Mouse (Mus musculus) frontal cortex, adult 2 months (tissue): ENCODE measurements around the gene Hist1h2bb. TPM values are rescaled to one million over a fixed set of nuclear protein-coding genes. Genes with fewer than 3 reads are reported as not detected.
A peak's percentile ranks its signal among the peaks of the same experiment; 100 is the strongest.
"Not testable (repeated sequence)": the region's sequence is repeated elsewhere in the genome, so short reads cannot be mapped to it uniquely, and the experiment has no call there.

Experiments used
- DNase-seq, 2 experiments: peaks; one replicate each; pipeline ENCODE4 v3.0.0; 2022; ENCODE audit warnings: low spot score in 1 of 2; ENCODE audit errors: extremely low spot score in 1 of 2
- polyA plus RNA-seq: library from polyadenylated mRNA; depleted of rRNA; stranded (reverse); fragments of >200 nt; gene quantifications from 2 replicates; pipeline ENCODE4 v1.2.3, GENCODE M21; 2012; rRNA removed

The Hist1h2bb gene
- polyA plus RNA-seq, 1 experiment: 1.3 TPM

DNA sequence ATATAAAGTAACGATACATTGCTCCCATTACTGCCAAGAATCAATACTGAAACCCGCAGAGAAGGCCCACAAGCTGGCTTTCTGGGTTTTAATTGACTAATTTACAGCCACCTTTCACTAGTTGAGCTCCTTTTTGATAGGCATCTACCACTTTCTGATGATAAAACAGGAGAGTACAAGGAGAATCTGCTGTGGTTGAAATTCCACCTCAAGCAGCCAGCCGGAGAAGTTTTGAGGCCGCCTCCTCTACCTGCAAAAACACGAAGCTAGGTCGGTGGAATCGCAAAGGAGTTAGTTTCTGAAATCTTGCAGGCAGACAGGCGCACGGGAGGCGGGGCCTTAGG is 16.7 kb downstream of the Hist1h2bb start:
- DNase-seq: no peak

- peak; percentile 79 to 89 for DNase-seq
These were observed 17.2 kb downstream of the Hist1h2bb start, which contains the start of gene Hist1h1a for GRCm38 (mm10) chr13:23763586-23764323. Hist1h1a (plus strand) TSS chr13:23763666.

GRCm38 (mm10) chr13:23764324-23765171 is 18.0 kb downstream of the Hist1h2bb start:
- no peak for DNase-seq

DNA sequence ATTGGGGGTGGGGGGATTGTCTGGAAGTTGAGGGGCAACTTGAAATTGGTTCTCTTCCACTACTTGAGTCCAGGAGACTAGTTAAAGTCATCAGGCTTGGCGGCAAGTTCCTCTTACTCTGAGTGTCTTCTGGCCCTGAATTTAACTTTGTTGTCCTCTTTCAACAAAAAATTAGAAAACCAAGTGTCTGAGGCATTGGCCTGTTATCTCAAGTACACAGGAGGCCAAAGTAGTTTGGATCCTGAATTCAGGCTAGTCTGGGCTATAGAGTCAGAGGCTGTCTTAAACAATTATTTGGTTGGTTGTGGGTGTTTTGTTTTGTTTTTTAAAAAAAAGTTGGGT is 18.6 kb downstream of the Hist1h2bb start:
- no peak for DNase-seq

DNA sequence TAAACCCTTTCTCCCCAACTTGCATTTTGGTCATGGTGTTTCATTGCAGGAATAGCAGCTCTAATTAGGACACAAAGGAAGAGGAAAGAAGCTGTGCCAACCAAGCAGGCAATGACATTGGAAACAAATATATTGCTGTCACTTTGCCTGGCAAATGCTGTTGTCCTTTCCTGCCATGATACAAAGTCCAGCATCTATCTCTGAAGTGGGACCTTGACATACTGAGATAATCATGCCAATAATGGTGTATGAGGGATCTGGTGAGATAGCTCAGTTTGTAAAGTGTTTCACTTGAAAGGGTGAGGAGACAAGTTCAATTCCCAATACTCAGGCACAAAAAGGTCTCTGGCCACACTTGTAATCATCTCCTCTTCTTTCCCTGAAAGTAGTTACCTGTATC is 20.2 kb downstream of the Hist1h2bb start:
- no peak for DNase-seq

DNA sequence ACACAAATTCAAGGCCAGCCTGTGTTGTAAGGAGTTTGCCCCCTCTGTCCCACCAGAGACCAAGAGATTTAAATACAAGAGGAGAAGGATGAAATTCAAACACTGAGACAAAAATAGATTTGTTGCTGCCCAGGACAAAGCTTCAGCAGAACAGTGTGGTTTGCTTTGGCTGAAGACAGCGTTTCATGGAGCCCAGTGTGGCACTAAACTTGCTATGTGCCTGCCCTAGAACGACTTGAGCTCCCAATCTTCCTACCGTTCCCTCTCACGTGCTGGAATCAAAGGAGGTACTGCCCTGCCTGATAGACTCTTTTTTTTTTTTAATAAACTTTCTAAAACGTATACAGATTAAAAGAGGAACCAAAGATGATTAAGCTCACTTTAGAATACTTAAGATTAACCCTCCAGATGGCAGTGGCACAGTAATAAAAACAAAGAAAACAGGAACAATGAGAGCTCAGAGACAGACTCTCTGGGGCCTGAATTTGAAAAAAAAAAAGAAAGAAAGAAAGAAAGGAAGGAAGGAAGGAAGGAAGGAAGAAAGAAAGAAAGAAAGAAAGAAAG is 22.4 kb downstream of the Hist1h2bb start:
- DNase-seq: no peak

DNA sequence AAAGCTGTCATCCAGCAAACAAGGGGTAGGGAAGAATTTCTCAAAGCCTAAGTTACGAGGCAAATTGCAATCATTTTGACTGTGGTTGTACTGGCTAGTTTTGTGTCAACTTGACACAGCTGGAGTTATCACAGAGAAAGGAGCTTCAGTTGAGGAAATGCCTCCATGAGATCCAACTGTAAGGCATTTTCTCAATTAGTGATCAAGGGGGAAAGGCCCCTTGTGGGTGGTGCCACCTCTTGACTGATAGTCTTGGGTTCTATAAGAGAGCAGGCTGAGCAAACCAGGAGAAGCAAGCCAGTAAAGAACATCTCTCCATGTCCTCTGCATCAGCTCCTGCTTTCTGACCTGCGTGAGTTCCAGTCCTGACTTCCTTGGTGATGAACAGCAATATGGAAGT is 23.1 kb downstream of the Hist1h2bb start, which contains the start of gene Trim38:
TSS of gene Trim38 (plus strand) at position 301 of the 400 bp plus-strand sequence.
- DNase-seq: not testable (repeated sequence)

GRCm38 (mm10) chr13:23772561-23773313 is 26.2 kb downstream of the Hist1h2bb start:
- DNase-seq: peak; percentile 44 to 62

- DNase-seq: no peak
These were observed 31.8 kb downstream of the Hist1h2bb start for GRCm38 (mm10) chr13:23778339-23778738.

DNA sequence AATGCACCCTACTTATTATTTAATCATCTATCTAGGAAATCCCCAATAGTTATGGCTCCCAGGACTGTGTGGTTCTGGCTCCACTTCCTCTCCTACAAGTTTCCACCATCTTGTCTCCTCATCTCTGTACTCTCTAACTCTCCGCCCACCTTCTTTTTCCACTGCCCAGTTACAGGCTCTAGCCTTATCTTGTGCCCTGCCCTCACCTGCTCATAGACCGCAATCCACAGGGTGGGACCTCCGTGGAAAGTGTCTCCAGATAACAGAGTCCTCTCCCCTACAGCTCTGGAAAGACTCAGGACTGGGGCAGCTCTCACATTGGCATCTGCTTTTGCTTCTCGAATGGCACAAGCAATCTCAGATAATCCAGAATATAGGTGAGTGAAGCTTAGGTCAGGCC is 32.5 kb downstream of the Hist1h2bb start:
- DNase-seq: no peak

GRCm38 (mm10) chr13:23792520-23792919 is 46.0 kb downstream of the Hist1h2bb start:
- DNase-seq: peak; percentile 4 to 79

Other genes with a start within 250 kb of the Hist1h2bb start
- gene Hist1h4h, start 215.7 kb upstream of the Hist1h2bb start, polyA plus RNA-seq: 26.6 and 33.5 TPM in 2 replicates
- gene Hist1h2af, start 212.8 kb upstream of the Hist1h2bb start, polyA plus RNA-seq: 3.9 and 9.2 TPM in 2 replicates
- 0.46 and 0.82 TPM in 2 replicates for gene Hist1h3g, start 211.3 kb upstream of the Hist1h2bb start, polyA plus RNA-seq
- gene Hist1h2bh, start 203.3 kb upstream of the Hist1h2bb start, polyA plus RNA-seq: 0.15 and 0.44 TPM in 2 replicates
- gene Hist1h3f, start 202.7 kb upstream of the Hist1h2bb start, polyA plus RNA-seq: 0.22 and 0.59 TPM in 2 replicates
- 2.8 and 3.7 TPM in 2 replicates for gene Hist1h4f, start 195.1 kb upstream of the Hist1h2bb start, polyA plus RNA-seq
- 0.14 and 0.19 TPM in 2 replicates for gene Hist1h1d, start 193.5 kb upstream of the Hist1h2bb start, polyA plus RNA-seq
- gene Hist1h3e, start 184.4 kb upstream of the Hist1h2bb start, polyA plus RNA-seq: 2.2 and 3.3 TPM in 2 replicates
- gene Hist1h2ae, start 175.5 kb upstream of the Hist1h2bb start, polyA plus RNA-seq: 0.56 and 1.7 TPM in 2 replicates
- 9.7 and 10.4 TPM in 2 replicates for gene Hist1h2bg, start 175.3 kb upstream of the Hist1h2bb start, polyA plus RNA-seq
- gene Hist1h2bf, start 172.5 kb upstream of the Hist1h2bb start, polyA plus RNA-seq: 0.80 and 1.6 TPM in 2 replicates
- gene Hist1h2ad, start 172.4 kb upstream of the Hist1h2bb start, polyA plus RNA-seq: 1.6 and 1.9 TPM in 2 replicates
- gene Hist1h3d, start 171.0 kb upstream of the Hist1h2bb start, polyA plus RNA-seq: 2.8 and 3.4 TPM in 2 replicates
- gene Hist1h4d, start 165.1 kb upstream of the Hist1h2bb start, polyA plus RNA-seq: 3.4 and 4.3 TPM in 2 replicates
- 4.3 and 4.7 TPM in 2 replicates for gene Hist1h2be, start 125.6 kb upstream of the Hist1h2bb start, polyA plus RNA-seq
- gene Hist1h1e, start 124.2 kb upstream of the Hist1h2bb start, polyA plus RNA-seq: 2.8 and 3.3 TPM in 2 replicates
- 1.7 and 2.1 TPM in 2 replicates for gene Hist1h2ac, start 62.8 kb upstream of the Hist1h2bb start, polyA plus RNA-seq
- gene Hist1h2bc, start 62.5 kb upstream of the Hist1h2bb start, polyA plus RNA-seq: 154 and 172 TPM in 2 replicates
- not detected in 2 replicates for gene Hist1h1t, start 50.9 kb upstream of the Hist1h2bb start, polyA plus RNA-seq
- 3.1 and 3.3 TPM in 2 replicates for gene Hist1h4c, start 48.3 kb upstream of the Hist1h2bb start, polyA plus RNA-seq
- gene Hfe, start 35.9 kb upstream of the Hist1h2bb start, polyA plus RNA-seq: 3.8 and 4.4 TPM in 2 replicates
- gene Hist1h1c, start 7.9 kb upstream of the Hist1h2bb start, polyA plus RNA-seq: 40.7 and 52.1 TPM in 2 replicates
- gene Hist1h3c, start 1.1 kb upstream of the Hist1h2bb start, polyA plus RNA-seq: 0.24 and 0.46 TPM in 2 replicates
- gene Hist1h2ab, start 4.4 kb downstream of the Hist1h2bb start, polyA plus RNA-seq: 0.82 and 2.8 TPM in 2 replicates
- gene Hist1h3b, start 5.5 kb downstream of the Hist1h2bb start, polyA plus RNA-seq: 0.76 and 1.1 TPM in 2 replicates
- 2.9 and 4.5 TPM in 2 replicates for gene Hist1h4b, start 10.3 kb downstream of the Hist1h2bb start, polyA plus RNA-seq
- gene Hist1h4a, start 14.5 kb downstream of the Hist1h2bb start, polyA plus RNA-seq: 3.8 and 4.6 TPM in 2 replicates
- 0.86 and 1.2 TPM in 2 replicates for gene Hist1h3a, start 15.7 kb downstream of the Hist1h2bb start, polyA plus RNA-seq
- gene Hist1h1a, start 16.9 kb downstream of the Hist1h2bb start, polyA plus RNA-seq: 0.36 and 0.58 TPM in 2 replicates
- gene Trim38, start 23.2 kb downstream of the Hist1h2bb start, polyA plus RNA-seq: 0.24 and 0.40 TPM in 2 replicates
- 0.02 and 0.04 TPM in 2 replicates for gene Slc17a2, start 60.3 kb downstream of the Hist1h2bb start, polyA plus RNA-seq
- gene Slc17a3, start 92.7 kb downstream of the Hist1h2bb start, polyA plus RNA-seq: not detected in 2 replicates
- not detected in 2 replicates for gene Slc17a1, start 121.0 kb downstream of the Hist1h2bb start, polyA plus RNA-seq
- gene Slc17a4, start 168.3 kb downstream of the Hist1h2bb start, polyA plus RNA-seq: not detected in 2 replicates
- not detected in 2 replicates for gene Hist1h2ba, start 187.4 kb downstream of the Hist1h2bb start, polyA plus RNA-seq
- not detected in 2 replicates for gene Hist1h2aa, start 187.7 kb downstream of the Hist1h2bb start, polyA plus RNA-seq
- 30.6 and 32.2 TPM in 2 replicates for gene Scgn, start 244.5 kb downstream of the Hist1h2bb start, polyA plus RNA-seq